Mouse (Mus musculus) ES-E14 (cell line): ENCODE measurements at regions not wholly inside any gene's neighbourhood (a gene's known extent, or its start where the extent isn't known, plus 50 kb on each side); places are given as distances from the start of the nearest gene placed in this dataset.
A peak's percentile ranks its signal among the peaks of the same experiment; 100 is the strongest.

Experiments used
- DNase-seq: peaks from one replicate; pipeline ENCODE4 v3.0.0-alpha.2; 2013; ENCODE audit warnings: low read depth, low spot score
- H3K27ac ChIP-seq: 2 replicates; pipeline ENCODE4 v1.5.1; 2012; ENCODE audit warnings: low read depth, mild to moderate bottlenecking, low read length, moderate library complexity, mixed read lengths; ENCODE audit not compliant: poor library complexity, insufficient read depth, severe bottlenecking
- H3K36me3 ChIP-seq: 2 replicates; pipeline ENCODE4 v1.6.1; 2012; ENCODE audit warnings: mild to moderate bottlenecking, low read length, moderate library complexity, mixed read lengths; ENCODE audit not compliant: control insufficient read depth, poor library complexity, insufficient read depth, severe bottlenecking
- H3K4me1 ChIP-seq, 2 experiments: fragments of 150-350 bp in 1 of 2; sonication (generic) in 1 of 2; 2 replicates each; pipeline ENCODE4 v1.6.1; 2012; ENCODE audit warnings: low read length in 2 of 2, mild to moderate bottlenecking in 1 of 2, mixed read lengths in 1 of 2; ENCODE audit not compliant: control insufficient read depth in 2 of 2, insufficient read depth in 2 of 2, poor library complexity in 1 of 2
- H3K4me3 ChIP-seq, 2 experiments: fragments of 150-350 bp in 1 of 2; sonication (generic) in 1 of 2; 2 replicates each; pipeline ENCODE4 v1.5.1; 2012; ENCODE audit warnings: low read length in 2 of 2, low read depth in 1 of 2, mild to moderate bottlenecking in 1 of 2, mixed read lengths in 1 of 2; ENCODE audit not compliant: insufficient read depth in 1 of 2, poor library complexity in 1 of 2, severe bottlenecking in 1 of 2
- H3K9ac ChIP-seq: 2 replicates; pipeline ENCODE4 v1.6.1; 2012; ENCODE audit warnings: low read depth, mild to moderate bottlenecking, low read length, mixed read lengths; ENCODE audit not compliant: poor library complexity, insufficient read depth, severe bottlenecking
- H3K9me3 ChIP-seq: fragments of 150-350 bp; sonication (generic); 2 replicates; pipeline ENCODE4 v1.6.1; 2012; ENCODE audit warnings: low read depth, mild to moderate bottlenecking, low read length; ENCODE audit not compliant: control insufficient read depth, insufficient read depth
- CHD2 ChIP-seq: IDR thresholded peaks from 2 replicates; pipeline ENCODE4 v1.6.1; 2014; ENCODE audit warnings: mild to moderate bottlenecking, low read depth, low read length, inconsistent platforms
- HCFC1 ChIP-seq: IDR thresholded peaks from 2 replicates; pipeline ENCODE4 v1.6.1; 2012; ENCODE audit warnings: low read length, inconsistent platforms, borderline replicate concordance; ENCODE audit not compliant: insufficient read depth
- MAFK ChIP-seq: IDR thresholded peaks from 2 replicates; pipeline ENCODE4 v1.6.1; 2014; ENCODE audit warnings: mild to moderate bottlenecking, low read depth, low read length, inconsistent platforms; ENCODE audit not compliant: insufficient read depth
- ZC3H11A ChIP-seq: IDR thresholded peaks from 2 replicates; pipeline ENCODE4 v1.6.1; 2012; ENCODE audit warnings: low read depth, mild to moderate bottlenecking, inconsistent platforms, low read length, borderline replicate concordance
- ZNF384 ChIP-seq: IDR thresholded peaks from 2 replicates; pipeline ENCODE4 v1.6.1; 2012; ENCODE audit warnings: low read depth, low read length, inconsistent platforms
- in situ Hi-C, 2 experiments: fragments of 600-800 bp; cut with MboI; formaldehyde crosslinking; loops; one replicate each; pipeline ENCODE4 v1.15.1; 2025; ENCODE audit warnings: low sequenced_read_pairs in 2 of 2, inconsistent platforms in 1 of 2; ENCODE audit not compliant: unreplicated experiment in 2 of 2

DNA sequence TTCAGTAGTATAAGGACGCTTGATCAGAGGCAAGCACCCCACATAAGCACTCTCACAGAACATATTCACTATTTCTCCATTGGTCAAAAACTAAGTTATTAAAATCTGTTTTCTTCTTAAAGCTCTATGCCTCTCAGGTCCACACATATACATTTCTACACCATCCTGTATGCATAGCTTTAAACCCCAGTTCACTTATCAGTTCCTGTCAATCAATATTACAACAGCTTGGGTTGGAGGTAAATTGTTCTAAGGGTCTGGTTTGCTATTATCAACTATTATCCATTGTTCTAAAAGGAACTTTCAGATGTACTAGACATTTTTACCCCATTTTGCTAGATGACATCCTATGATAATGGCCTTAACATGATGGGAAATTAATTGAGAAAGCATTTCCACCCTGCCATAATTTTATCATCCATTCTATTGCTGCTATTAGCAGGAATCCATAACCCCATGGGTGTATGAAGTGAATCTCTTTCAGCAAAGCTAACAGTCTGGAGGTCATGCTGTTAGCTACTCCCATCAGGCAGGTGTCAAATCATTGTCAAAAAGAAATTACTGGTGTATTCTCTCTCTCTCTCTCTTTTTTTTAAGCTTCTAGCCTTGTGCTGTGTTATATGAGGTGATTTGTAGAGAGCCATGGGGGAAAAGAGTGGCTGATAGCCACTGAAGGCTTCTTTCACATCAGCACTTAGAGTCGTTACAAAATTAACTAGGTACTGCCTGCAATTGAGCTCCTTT lies 253.3 kb upstream of the Tmeff2 start:
- no peak for DNase-seq
- Histone ChIP-seq H3K9me3 (no peaks in the 10 kb centered on the region), H3K9ac (no peak overlapping the region), H3K36me3 (no peaks in the 10 kb centered on the region), H3K4me3 (no peak overlapping the region), H3K27ac (no peak overlapping the region), H3K4me1 (no peaks in the 10 kb centered on the region)
- TF ChIP-seq CHD2 (no peak), MAFK (no peak)
- in situ Hi-C loops: no loop called here

GRCm38 (mm10) chr1:50651974-50652665 lies 248.3 kb upstream of the Tmeff2 start:
- H3K9me3 ChIP-seq: no peaks in the 10 kb centered on the region
- in situ Hi-C loops: no loop called here
- H3K4me1 ChIP-seq: no peaks in the 10 kb centered on the region
- DNase-seq: no peak
- no peak overlapping the region for H3K4me3 ChIP-seq
- H3K9ac ChIP-seq: no peak overlapping the region
- H3K36me3 ChIP-seq: no peaks in the 10 kb centered on the region
- no peak for TF ChIP-seq CHD2
- no peak for TF ChIP-seq ZC3H11A
- no peak for TF ChIP-seq HCFC1
- TF ChIP-seq MAFK: no peak
- TF ChIP-seq ZNF384: no peak
- H3K27ac ChIP-seq: no peak overlapping the region

DNA sequence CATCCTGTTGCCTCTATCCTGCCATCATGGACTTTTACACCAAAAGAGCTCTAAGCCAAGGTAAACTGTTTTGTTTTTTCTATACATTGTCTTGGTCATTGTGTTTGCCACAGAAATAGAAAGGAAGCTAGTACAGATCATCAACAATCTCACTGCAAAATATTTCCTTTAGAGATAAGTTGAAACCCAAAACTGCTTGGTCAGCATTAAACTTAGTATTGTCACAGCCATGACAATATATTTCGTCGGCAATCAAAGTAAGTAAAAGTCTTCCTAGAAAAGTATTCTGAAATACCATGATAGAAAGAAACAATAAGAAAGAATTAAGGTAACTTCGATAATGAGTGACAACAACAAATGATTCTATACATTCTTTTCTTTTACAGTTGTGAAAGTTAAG lies 235.3 kb upstream of the Tmeff2 start:
- DNase-seq: no peak
- no peak overlapping the region for H3K4me3 ChIP-seq
- no peaks in the 10 kb centered on the region for H3K9me3 ChIP-seq
- H3K9ac ChIP-seq: no peak overlapping the region
- in situ Hi-C loops: no loop called here
- no peaks in the 10 kb centered on the region for H3K4me1 ChIP-seq
- no peak overlapping the region for H3K27ac ChIP-seq
- H3K36me3 ChIP-seq: no peaks in the 10 kb centered on the region
- TF ChIP-seq ZC3H11A (no peak), HCFC1 (no peak), MAFK (peak; percentile 91)

DNA sequence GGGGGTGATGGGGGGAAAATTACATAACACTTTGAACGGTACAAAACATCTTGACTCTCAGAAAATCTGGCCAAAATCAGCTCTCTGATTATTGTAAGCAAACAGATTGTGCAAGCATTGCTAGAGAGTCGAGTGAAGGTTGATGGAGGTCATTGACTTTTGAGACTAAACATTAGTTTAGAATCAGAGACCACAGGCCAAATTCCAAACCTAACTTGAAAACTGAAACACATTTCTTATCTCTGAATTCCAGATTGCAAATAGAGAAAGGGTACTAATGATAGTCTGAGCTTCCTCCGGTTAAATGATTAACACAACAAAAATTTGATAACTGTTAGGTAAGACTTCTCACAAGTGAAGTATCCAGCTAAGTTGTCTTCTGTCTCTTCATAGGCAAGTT lies 217.5 kb upstream of the Tmeff2 start:
- no peaks in the 10 kb centered on the region for H3K9me3 ChIP-seq
- no peak overlapping the region for H3K27ac ChIP-seq
- H3K4me3 ChIP-seq: no peak overlapping the region
- DNase-seq: no peak
- H3K36me3 ChIP-seq: no peaks in the 10 kb centered on the region
- in situ Hi-C loops: no loop called here
- no peak for TF ChIP-seq ZC3H11A
- no peak for TF ChIP-seq ZNF384
- TF ChIP-seq CHD2: no peak
- no peak for TF ChIP-seq MAFK
- no peak for TF ChIP-seq HCFC1
- no peaks in the 10 kb centered on the region for H3K4me1 ChIP-seq
- no peak overlapping the region for H3K9ac ChIP-seq
